Mouse (Mus musculus): ENCODE measurements at regions not wholly inside any gene's neighbourhood (a gene's known extent, or its start where the extent isn't known, plus 50 kb on each side); places are given as distances from the start of the nearest gene placed in this dataset.

DNA sequence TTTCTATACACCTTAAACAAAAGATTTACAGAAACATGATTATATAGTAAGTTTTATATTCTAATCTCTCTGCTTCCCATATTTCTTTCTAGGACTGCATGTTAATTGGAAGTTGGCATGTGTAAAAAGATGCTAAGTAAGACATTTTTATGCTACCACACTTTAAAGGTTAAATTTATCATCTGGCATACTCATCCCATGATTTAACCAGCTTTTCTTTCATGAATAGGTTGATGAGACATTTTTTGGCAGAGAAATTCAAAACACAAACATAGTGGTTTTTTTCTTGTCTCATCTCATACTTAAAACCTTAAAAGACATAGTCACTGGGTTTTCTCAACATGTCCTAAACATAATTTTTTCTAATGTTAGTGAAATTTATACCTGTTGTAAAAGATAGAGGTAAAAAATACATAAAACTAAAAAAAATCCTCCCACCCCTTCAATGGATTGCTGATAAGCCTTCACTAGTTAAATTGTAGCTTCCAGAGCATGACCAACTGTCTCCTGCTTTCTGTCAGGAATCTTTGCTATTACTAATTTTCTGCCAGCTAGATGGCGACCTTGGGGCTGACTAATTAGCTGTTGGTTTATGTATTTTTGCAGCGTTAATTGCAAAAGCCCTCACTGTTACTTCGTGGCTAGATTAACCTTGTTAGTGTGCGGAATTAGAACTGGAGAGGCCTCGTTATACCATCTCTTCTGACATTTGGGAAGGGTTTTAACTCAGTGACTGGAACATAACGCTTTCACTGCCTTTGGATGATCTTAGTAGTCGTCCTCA, 1169.9 kb downstream of the Mat2b start:
- TF ChIP-seq POLR2A (IDR thresholded peaks at IDR 0.05; ENCODE audit: borderline replicate concordance, low read depth, low read length) (no peak), CTCF (IDR thresholded peaks at IDR 0.05; ENCODE audit: low read depth, low read length) (no peak)
- Histone ChIP-seq H3K4me1 (ENCODE audit: control insufficient read depth, insufficient read depth, low read length) (no peaks in the 10 kb centered on the region), H3K4me3 (ENCODE audit: insufficient read depth, low read length) (no peak overlapping the region), H3K27ac (ENCODE audit: insufficient read depth, low read depth, low read length) (no peak overlapping the region)

- Histone ChIP-seq H3K27ac (ENCODE audit: insufficient read depth, low read depth, low read length) (no peak overlapping the region), H3K4me3 (ENCODE audit: insufficient read depth, low read length) (no peak overlapping the region), H3K4me1 (ENCODE audit: control insufficient read depth, insufficient read depth, low read length) (no peaks in the 10 kb centered on the region)
- TF ChIP-seq CTCF (IDR thresholded peaks at IDR 0.05; ENCODE audit: low read depth, low read length), result no peak
- TF ChIP-seq POLR2A (IDR thresholded peaks at IDR 0.05; ENCODE audit: borderline replicate concordance, low read depth, low read length), result no peak
These were observed 1199.8 kb downstream of the Mat2b start for GRCm38 (mm10) chr11:39495253-39495652.

- Histone ChIP-seq H3K27ac (ENCODE audit: insufficient read depth, low read depth, low read length) (no peak overlapping the region), H3K4me3 (ENCODE audit: insufficient read depth, low read length) (no peak overlapping the region), H3K4me1 (ENCODE audit: control insufficient read depth, insufficient read depth, low read length) (no peaks in the 10 kb centered on the region)
- TF ChIP-seq CTCF (IDR thresholded peaks at IDR 0.05; ENCODE audit: low read depth, low read length) (no peak), POLR2A (IDR thresholded peaks at IDR 0.05; ENCODE audit: borderline replicate concordance, low read depth, low read length) (no peak)
These were observed 1217.9 kb downstream of the Mat2b start for GRCm38 (mm10) chr11:39477136-39477535.

- Histone ChIP-seq H3K4me1 (ENCODE audit: control insufficient read depth, insufficient read depth, low read length) (no peaks in the 10 kb centered on the region), H3K4me3 (ENCODE audit: insufficient read depth, low read length) (no peak overlapping the region), H3K27ac (ENCODE audit: insufficient read depth, low read depth, low read length) (no peak overlapping the region)
- TF ChIP-seq CTCF (IDR thresholded peaks at IDR 0.05; ENCODE audit: low read depth, low read length), result no peak
- TF ChIP-seq POLR2A (IDR thresholded peaks at IDR 0.05; ENCODE audit: borderline replicate concordance, low read depth, low read length), result no peak
These were observed 1241.6 kb downstream of the Mat2b start for GRCm38 (mm10) chr11:39453329-39453952.

DNA sequence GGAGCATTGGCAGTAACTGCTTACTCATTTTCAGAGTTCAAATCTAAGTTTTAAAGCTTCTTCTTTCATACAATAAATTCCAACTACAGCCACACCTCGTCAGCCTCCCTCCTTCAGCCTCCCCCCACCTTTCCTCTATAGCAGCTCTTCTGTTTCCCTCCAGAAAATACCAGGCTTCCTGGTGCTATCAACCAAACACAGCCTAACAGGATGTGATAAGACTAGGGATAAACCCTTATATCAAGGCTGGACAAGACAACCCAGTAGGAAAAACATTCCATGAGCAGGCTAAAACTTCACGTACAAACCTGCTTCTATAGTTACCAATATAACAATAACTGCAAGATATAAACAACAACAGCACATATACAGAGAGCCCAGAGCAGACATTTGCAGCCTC, 1248.6 kb downstream of the Mat2b start:
- no peak overlapping the region for H3K4me3 ChIP-seq (ENCODE audit: insufficient read depth, low read length)
- no peak for TF ChIP-seq CTCF (IDR thresholded peaks at IDR 0.05; ENCODE audit: low read depth, low read length)
- TF ChIP-seq POLR2A (IDR thresholded peaks at IDR 0.05; ENCODE audit: borderline replicate concordance, low read depth, low read length), result no peak

GRCm38 (mm10) chr11:39411691-39412090, 1283.3 kb downstream of the Mat2b start:
- no peak overlapping the region for H3K4me3 ChIP-seq (ENCODE audit: insufficient read depth, low read length)
- TF ChIP-seq POLR2A (IDR thresholded peaks at IDR 0.05; ENCODE audit: borderline replicate concordance, low read depth, low read length) (no peak), CTCF (IDR thresholded peaks at IDR 0.05; ENCODE audit: low read depth, low read length) (no peak)

More for the DNA sequence above, 1248.6 kb downstream of the Mat2b start:
- Histone ChIP-seq H3K27ac (ENCODE audit: insufficient read depth, low read depth, low read length) (no peak overlapping the region), H3K4me1 (ENCODE audit: control insufficient read depth, insufficient read depth, low read length) (no peaks in the 10 kb centered on the region)

GRCm38 (mm10) chr11:39411182-39411581, 1283.8 kb downstream of the Mat2b start:
- TF ChIP-seq POLR2A (IDR thresholded peaks at IDR 0.05; ENCODE audit: borderline replicate concordance, low read depth, low read length) (no peak), CTCF (IDR thresholded peaks at IDR 0.05; ENCODE audit: low read depth, low read length) (no peak)
- Histone ChIP-seq H3K4me3 (ENCODE audit: insufficient read depth, low read length) (no peak overlapping the region), H3K27ac (ENCODE audit: insufficient read depth, low read depth, low read length) (no peak overlapping the region), H3K4me1 (ENCODE audit: control insufficient read depth, insufficient read depth, low read length) (no peaks in the 10 kb centered on the region)

More at GRCm38 (mm10) chr11:39411691-39412090, 1283.3 kb downstream of the Mat2b start:
- Histone ChIP-seq H3K4me1 (ENCODE audit: control insufficient read depth, insufficient read depth, low read length) (no peaks in the 10 kb centered on the region), H3K27ac (ENCODE audit: insufficient read depth, low read depth, low read length) (no peak overlapping the region)

DNA sequence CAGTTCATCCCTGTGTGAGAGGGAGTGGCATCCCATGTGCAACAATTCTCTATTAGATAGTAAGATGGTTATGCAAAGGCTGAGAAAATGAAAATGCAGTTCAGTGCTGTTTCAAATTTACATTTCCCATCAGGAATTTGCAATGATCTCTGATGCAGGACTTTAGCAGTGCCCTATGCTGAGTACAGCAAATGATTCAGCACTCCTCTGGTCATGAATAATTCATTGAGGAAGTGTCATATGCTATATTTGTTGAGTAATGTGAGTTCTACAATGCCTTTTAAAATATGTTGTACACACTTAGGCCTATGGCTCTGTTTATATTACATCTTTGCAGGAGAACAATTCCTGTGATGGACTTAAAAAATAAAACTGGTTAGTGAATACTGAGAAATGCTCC, 1330.2 kb downstream of the Mat2b start:
- no peak overlapping the region for H3K4me3 ChIP-seq (ENCODE audit: insufficient read depth, low read length)
- H3K4me1 ChIP-seq (ENCODE audit: control insufficient read depth, insufficient read depth, low read length), result no peaks in the 10 kb centered on the region
- no peak overlapping the region for H3K27ac ChIP-seq (ENCODE audit: insufficient read depth, low read depth, low read length)
- TF ChIP-seq CTCF (IDR thresholded peaks at IDR 0.05; ENCODE audit: low read depth, low read length) (no peak), POLR2A (IDR thresholded peaks at IDR 0.05; ENCODE audit: borderline replicate concordance, low read depth, low read length) (no peak)

- no peak overlapping the region for H3K27ac ChIP-seq (ENCODE audit: insufficient read depth, low read depth, low read length)
- no peaks in the 10 kb centered on the region for H3K4me1 ChIP-seq (ENCODE audit: control insufficient read depth, insufficient read depth, low read length)
- H3K4me3 ChIP-seq (ENCODE audit: insufficient read depth, low read length), result no peak overlapping the region
- no peak for TF ChIP-seq CTCF (IDR thresholded peaks at IDR 0.05; ENCODE audit: low read depth, low read length)
- no peak for TF ChIP-seq POLR2A (IDR thresholded peaks at IDR 0.05; ENCODE audit: borderline replicate concordance, low read depth, low read length)
These were observed 1344.4 kb downstream of the Mat2b start for GRCm38 (mm10) chr11:39350616-39351015.

All from bone marrow macrophage, adult 2 months (primary cell).